Mouse (Mus musculus) kidney, postnatal 14 days (tissue): ENCODE results near the gene Fam19a1.

ENCODE experiments used
- DNase-seq: peaks from one replicate; pipeline ENCODE4 v3.0.0; 2022; ENCODE audit warnings: mixed read lengths

Fam19a1 gene

DNA sequence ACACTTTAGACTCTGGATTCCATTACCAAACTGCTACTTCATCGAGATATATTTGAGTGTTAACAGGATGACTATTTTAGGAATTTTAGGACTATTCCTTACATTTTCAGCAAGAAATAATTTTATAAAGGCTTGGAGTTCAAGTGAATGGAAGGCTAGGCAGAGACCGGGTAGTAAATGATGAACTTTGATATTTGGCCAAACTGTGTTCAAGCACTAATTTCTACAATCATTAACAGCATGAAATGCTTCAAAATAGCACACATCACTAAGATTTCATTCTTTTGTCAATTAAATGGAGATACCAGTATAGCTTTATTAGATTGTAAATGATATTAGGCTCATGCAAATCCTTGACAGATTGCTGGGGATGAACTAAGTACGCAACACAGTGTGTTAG, 329.0 kb downstream of the Fam19a1 start:
- DNase-seq, result no peak

DNA sequence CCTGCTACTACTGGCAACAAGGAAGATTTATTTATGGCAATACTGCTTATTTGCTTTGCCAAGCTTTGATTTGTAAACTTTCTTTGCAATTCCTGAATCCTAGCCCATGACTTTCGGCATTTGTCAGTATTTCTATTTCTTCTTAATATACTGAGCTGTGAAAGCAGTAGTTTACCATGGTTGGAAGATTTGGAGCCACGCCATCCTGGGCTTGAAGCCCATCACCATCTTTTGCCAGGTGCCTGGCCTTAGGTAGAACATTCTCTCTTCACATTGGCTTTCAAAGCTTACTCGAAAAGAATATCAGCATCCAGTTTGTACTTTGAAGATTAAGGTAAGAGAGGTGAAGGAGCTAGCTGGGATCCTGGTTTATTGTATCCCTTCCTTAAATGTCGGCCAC, 334.5 kb downstream of the Fam19a1 start:
- no peak for DNase-seq

DNA sequence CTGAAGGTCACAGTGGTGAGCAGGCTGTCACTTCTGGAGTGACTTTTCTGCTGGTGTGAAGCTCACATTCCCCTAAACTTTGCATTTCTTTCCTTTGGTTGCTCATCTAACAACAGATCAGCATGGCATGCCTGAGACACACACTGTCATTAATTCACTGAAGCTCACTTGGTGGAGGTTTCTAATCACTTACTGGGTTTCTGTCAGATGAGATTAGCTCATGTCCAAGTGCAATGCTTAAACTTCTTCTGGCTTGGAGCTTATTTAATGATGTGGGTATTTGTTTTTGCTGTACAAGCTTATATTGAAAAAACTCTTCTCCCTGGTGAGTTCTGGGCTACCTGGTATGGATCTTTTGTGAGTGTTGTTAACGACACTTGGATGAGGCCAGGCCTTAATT, 343.3 kb downstream of the Fam19a1 start:
- no peak for DNase-seq

DNA sequence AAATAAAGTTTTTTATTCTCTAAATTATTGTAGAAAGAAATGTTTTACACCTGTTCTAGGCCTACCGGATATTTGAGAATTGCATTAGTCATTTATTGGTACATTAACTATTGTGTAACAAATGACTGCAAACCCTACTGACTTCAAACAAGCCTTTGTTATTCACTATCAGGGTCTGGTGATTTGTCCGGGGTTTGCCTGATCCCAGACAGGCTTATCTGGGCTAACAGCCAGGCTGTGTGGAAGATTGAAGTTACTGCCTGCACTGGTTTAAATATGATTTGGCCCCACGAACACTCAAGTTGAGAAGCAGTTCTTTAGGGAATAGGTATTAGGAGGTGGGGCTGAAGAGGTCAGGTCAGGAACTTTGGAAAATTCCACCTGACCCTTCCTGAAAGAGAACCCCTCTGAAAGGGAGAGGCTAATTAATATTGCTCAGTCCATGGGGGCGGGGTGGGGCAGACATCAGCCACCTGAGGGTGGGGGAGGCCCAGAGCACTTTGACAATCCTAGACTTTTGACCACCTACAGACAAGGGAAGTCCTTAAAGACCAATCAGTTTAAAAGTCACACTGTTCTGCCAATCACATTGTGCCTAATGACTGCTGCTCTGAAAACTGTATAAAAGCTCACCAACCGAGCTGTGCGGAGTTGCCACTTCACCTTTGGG, 344.8 kb downstream of the Fam19a1 start:
- no peak for DNase-seq

DNA sequence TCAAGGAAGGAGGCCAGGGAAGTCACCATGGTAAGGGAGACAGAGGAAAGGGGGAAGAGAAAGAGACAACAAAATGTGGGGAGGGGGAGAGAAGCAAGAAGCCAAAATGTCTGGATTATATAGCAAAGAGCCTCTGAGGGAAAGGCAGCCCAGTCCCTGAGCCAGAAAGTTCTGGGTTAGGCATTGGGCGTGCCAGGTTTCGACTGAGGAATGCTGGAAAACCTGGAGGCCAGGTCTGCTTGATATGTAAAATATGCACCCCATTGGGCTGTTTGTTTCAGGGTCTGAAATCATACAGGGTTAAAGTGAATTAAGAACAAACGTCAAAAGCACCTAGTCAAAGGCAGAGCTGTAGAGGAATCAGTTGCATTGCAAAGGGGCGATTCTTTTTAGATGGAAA, 346.1 kb downstream of the Fam19a1 start:
- no peak for DNase-seq

DNA sequence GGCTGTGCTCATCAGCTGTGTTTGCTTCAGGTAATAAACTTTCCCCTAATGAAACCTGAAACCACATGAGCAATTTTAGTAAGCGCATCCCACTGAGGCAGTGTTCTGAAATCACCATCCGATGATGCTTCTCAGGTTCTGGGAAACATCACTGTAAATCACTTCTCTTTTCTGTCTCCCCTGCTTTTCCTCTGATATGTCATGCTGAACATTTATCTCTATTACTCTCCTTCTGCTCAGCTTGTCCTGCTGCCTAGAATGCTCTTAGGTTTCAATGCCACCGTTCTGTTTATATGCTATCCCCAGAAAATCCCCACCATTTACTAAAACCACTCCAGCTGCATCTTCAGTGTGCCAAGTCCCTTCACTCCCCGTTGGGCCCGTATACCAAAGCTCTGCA, 386.5 kb downstream of the Fam19a1 start:
- no peak for DNase-seq

DNA sequence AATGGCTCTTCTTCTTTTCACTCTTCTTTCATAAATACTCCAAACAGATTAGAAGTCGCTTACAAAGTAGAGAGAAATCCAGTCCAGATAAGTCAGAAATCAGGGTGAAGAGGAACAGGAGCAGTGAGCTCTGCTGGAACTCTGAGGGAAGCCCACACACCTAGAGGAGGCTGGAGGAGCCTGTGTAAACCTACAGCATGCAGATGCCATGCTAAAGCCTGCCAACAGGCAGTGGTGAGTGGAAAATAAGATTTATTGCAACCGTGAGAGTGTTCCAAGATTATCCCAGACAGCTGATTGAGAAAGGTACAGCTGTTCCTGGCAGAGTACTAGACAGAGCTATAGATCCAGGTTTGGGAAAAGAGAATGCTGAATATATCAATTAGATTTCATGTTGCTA, 428.6 kb downstream of the Fam19a1 start:
- DNase-seq, result no peak

DNA sequence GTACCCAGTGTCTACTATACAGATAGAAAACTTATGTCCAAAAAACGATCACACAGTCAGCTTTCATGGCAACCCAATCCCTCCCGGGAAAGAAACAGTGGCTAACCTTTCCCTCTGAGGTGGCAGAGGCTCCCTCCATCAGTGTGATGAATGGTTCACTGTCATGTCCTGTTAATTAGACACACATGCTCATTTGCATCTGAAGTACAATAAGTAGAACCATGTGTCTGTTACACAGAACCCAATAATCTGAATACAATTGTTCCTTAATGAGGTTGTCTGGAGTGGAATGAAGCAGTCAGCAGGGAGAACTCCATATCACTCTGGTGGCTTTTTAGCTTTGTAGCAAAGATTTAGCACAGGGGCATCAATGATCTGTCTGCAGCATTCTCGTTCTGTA, 431.9 kb downstream of the Fam19a1 start:
- DNase-seq, result no peak

DNA sequence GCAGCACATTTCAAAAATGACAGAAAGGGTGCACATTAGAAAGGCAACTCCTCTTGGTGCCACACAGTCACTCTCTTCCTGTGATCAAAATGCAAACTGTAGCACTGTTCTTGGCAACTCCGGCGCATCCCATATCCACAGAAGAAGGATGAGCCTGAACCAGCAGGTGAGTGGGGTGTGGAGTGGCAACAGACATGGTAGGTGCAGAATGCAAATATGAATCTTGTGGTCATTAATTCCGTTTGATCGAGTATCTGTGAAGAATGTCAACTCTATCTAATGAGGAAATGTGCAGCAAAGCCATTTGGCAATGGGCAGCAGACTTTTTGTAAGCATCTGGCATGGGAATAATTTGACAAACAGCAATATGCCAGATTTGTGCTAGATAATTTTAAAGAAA, 437.5 kb downstream of the Fam19a1 start:
- no peak for DNase-seq

DNA sequence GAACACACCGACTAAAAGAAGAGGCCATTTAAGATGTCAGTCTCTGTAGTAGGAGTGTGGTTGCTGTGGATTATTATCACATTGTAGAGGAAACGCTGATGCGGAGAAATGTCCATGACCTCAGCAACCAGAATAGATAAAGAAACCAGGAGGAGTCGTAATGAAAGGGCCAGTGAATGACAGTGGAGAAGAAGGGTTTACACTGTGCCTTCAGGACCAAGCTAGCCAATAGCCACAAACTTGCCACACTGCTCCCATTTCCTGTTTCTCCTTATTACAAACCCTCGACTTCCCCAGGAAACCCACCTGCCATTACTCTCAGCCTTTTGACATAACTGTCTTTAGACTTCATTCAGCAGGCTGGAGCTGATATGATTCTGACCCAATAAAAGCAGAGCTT, 465.7 kb downstream of the Fam19a1 start:
- DNase-seq, result no peak

DNA sequence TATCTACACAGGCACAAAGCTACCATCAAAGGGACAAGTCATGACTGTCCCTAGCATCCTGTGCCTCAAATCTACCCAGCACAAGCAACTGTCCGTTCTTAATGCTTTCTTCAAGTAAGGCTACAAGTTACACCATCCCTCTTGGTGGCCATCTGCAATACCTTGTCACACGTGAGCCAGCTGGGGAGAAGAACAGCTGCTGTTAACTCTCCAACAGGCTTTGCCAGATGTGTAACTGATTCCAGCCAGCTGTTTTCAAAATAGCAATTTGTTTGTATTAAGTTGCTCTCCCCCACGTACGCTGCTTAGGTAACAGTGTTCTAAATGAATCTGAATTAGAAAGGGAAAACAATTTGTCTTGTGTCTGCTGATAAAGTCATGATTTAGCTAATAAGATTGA, 467.8 kb downstream of the Fam19a1 start:
- no peak for DNase-seq

DNA sequence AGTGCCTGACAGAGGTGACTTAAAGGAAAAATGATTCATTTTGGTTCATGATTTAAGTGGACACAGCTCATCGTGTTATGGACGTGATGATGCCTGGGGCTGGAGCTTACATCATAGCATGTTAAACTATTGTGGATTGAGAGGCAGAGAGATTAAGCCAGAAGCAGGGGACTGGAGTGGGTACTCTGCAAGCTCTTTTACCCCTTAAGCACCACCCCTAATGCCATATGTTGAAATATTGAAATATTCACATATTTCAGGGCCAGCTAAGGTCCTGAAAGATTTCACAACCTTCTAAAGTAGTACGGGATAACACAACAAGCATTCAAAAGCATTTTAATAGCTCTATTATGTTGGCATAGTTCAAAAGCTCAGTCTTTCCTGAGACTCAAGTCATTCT, 468.2 kb downstream of the Fam19a1 start:
- no peak for DNase-seq

DNA sequence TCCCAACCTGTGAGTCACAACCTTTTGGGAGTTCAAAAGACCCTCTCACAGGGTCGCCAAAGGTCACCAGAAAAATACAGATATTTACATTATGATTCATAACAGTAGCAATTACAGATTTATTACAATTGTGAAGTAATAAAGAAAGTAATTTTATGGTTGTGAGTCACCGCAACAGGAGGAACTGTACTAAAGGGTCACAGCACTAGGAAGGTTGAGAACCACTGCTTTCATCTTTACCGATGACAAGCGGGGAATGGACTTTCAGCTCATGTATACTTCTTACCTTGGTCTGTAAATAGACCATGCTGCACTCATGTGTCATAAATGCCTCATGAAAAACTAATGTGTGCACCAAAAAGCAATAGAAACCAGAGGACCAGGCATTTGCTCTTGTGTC, 474.5 kb downstream of the Fam19a1 start:
- DNase-seq, result no peak

DNA sequence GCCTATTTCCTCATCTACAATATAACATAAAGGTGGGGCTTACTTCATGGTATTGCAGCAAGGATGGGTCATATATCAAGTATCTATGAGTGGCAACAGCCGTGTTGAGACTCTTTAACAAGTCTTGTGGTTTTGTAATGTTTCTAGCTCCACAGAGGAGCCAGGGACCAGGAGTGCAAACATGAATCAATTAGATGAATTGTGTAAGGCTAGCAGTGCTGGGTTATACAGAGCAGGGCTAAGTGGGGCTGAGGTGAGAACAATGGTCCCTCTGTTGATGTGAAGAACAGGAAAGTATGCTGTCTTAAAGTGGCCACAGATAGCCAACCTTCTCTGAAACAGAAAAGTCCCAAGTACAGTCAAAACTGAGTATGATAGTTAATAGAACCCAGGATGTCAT, 480.1 kb downstream of the Fam19a1 start:
- no peak for DNase-seq

DNA sequence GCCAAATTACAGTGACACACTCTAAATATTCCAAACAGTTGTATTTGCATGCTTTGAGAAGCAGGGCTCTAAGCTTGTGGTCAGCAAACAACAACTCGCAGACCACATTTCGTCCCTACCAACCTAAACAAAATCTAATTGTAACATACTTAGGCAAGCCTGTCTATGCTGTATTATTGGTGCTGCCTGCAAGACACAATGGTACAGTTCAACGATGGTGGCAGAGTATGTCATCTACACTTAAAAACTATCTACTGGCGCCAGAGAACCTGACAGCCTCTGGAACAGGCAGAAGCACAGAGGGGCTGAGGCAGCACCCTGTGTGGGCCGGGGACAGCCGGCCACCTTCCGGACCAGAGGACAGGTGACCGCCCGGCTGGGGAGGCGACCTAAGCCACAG, 482.2 kb downstream of the Fam19a1 start:
- no peak for DNase-seq

DNA sequence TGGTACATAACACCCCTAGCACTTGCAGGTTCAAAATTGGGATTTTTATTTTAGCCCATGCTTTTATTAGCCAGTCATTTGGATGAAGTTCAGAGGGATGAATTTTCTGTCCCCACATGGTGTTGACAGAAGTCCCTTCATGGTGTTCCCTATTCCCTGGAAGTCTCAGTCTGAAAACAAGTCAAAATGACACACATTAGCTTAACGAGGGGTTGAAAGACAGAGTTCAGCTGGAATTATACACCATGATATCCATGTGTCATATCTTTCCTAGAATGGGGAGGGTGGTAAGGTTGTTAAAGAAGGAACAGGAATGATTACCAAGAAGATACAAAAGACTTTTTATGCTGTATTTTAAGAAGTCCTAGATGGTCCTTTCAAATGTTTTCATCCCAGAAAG, 511.2 kb downstream of the Fam19a1 start:
- no peak for DNase-seq

DNA sequence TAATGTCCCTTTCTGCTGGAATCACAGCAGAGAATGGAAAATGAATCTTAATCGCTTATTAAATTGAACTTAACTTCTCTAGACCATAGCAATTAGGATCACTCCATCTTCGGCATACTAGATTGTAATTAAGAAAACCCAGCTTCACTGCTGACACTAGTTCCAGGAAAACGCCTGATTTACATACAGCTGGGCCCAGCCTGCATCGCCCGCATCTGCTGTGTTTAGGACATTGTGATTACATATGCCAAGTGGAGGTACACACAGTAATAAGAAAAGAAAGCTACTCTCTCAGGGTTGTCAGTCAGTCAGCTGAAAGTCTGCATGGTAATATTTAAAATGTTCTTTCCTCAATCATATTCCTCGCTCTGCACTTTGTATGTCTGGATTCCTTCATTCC, 518.6 kb downstream of the Fam19a1 start:
- no peak for DNase-seq

DNA sequence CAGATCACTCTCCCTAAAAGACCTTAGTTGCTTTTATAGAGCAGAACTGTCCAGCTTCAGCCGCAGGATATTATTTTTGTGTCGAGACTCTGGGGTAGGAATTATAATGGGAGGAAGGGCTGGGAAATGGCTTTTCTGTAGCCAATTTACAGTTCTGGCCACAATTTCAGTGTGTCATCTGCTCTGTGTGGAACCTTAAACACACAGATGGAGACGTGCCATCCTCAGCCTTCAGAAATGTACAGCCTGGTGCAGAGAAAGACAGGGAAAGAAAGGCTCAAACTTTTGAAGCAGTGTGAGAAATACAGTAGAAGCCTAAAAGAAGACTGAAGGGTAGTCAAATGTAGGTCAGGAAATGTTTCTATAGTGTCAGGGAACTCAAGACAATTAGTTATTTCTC, 519.3 kb downstream of the Fam19a1 start:
- no peak for DNase-seq

DNA sequence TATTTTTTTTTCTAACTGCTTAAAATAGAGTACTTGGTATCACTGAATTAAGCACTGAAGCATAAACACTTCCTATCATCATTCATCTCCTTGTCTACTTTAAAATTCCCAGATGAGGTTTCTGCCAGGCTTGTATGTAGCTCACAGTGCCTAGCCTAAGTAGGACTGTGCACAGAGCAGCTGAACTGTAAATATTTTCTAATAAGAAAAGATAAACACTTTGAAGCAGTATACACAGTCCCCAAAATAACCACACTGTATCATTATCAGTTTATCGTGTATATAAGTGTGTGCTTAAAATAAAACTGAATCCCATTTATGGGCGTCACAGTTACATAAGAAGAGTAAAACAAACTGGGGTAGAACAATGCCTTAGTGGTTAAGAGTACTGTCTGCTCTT, 522.7 kb downstream of the Fam19a1 start:
- no peak for DNase-seq

DNA sequence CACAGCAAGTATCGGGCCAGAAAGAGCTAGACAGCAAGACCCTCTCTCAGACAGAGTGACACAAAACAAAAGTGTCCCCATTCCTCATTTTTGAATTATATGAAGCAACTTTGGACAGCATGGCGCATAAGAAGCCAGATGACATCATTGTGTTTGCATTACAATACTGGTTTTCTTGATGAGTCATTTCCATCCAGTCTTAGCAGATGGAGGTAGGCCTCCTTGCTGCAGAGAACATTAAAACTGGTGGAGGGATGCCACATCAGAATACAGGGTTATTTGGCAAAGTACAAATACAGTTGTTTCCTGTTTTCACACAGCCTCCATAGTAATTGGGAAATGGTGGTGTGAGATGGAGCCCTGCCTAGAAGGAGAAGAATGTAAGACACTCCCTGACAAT, 535.8 kb downstream of the Fam19a1 start:
- DNase-seq, result no peak

DNA sequence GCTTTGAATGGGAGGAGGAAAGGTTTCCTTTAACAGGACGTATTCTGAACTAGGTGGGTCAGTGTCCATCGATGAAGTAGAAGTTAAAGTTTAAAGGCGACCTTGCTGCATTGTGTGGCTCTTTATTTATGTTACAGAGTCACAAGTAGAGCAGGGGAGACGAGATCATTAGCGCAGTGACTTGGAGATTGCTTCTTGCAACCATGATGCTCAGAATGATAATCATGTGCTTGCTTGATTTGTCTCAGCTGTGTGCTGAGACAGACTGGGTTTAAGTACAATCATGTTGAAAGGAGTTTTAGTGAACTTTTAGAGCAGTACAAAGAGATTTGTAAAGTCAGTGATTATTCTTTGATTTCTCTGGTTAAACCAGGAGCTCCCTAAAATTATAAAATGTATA, 536.3 kb downstream of the Fam19a1 start:
- no peak for DNase-seq

DNA sequence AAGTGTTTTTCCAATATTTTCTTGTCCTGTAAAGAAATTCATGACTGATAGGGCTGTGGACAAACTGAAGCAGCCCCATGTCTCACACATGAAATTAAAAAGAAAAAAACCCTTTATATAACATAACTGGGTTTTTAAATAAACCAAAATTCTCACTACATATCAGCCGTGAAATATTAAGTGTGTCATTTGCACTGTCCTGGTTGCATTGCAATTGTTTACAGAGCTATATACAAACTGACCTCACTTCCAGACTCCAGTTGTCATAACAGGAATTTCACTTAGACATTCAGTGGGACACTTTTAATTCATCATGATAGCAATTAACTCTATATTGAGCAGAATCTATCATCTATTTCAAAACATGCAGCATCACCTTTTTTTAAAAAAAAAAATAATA, 553.4 kb downstream of the Fam19a1 start:
- DNase-seq, result no peak

DNA sequence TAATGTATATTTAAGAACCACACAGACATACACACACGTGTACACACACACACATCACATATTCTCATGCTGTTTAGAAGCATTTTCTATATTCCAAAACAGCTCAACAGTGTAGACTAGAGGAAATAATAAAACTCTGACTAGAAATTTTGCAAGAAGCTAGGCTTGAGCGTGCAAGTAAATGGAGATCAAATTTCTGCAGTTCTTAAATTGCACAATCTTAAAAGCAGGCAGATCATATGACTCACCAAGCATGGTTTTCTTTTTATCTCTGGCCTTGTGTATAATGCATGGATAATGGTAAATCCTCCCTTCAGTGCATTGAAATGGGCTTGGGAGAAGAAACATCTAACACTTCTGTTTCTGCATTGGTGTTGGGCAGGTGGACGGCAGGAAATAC, 564.9 kb downstream of the Fam19a1 start:
- no peak for DNase-seq
